Mouse (Mus musculus) ES-E14 (cell line): ENCODE measurements around the gene Tbc1d24.

Source experiments
- HCFC1 ChIP-seq: IDR thresholded peaks from 2 replicates; pipeline ENCODE4 v1.6.1; 2012; ENCODE audit warnings: low read length, inconsistent platforms, borderline replicate concordance; ENCODE audit not compliant: insufficient read depth
- MAFK ChIP-seq: IDR thresholded peaks from 2 replicates; pipeline ENCODE4 v1.6.1; 2014; ENCODE audit warnings: mild to moderate bottlenecking, low read depth, low read length, inconsistent platforms; ENCODE audit not compliant: insufficient read depth
- ZNF384 ChIP-seq: IDR thresholded peaks from 2 replicates; pipeline ENCODE4 v1.6.1; 2012; ENCODE audit warnings: low read depth, low read length, inconsistent platforms

DNA sequence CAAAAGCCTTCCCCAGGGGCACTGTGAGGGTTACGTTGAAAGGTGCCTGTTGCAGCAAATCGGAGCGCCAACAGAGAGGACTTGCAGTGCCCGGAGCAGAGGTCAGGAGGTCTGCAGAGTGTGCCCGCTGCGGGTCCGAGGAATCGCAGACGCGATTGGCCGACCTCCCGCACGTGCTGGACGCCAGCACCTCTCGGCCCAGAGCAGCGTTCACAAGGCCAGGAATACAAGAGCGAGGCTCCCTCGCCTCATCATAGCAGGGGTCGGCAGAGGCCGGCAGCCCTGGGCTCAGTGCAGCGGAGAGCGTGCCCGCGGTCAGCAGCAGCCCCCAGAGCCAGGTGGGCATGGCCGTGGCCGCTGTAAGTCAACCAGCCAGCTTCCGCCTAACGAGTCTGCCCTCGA is 3.3 kb upstream of the Tbc1d24 start:
- TF ChIP-seq HCFC1 (no peak), ZNF384 (no peak), MAFK (no peak)
